Mouse (Mus musculus) C2C12 (cell line): ENCODE data around the gene Ogdhl. TPM values are rescaled to one million over a fixed set of nuclear protein-coding genes. Genes with fewer than 3 reads are reported as not detected.

Experiments used
- H3K27me3 ChIP-seq: one replicate; pipeline ENCODE4 v1.6.1; 2011; ENCODE audit not compliant: control insufficient read depth, insufficient read depth, insufficient read length
- H3K36me3 ChIP-seq: one replicate; pipeline ENCODE4 v1.6.1; 2011; ENCODE audit not compliant: control insufficient read depth, insufficient read depth
- H3K4me3 ChIP-seq: one replicate; pipeline ENCODE4 v1.5.1; 2011; ENCODE audit warnings: mild to moderate bottlenecking, control low read depth; ENCODE audit not compliant: poor library complexity, insufficient read depth, severe bottlenecking
- H3K79me2 ChIP-seq: one replicate; pipeline ENCODE4 v1.6.1; 2011; ENCODE audit not compliant: control insufficient read depth, insufficient read depth
- H3K79me3 ChIP-seq: one replicate; pipeline ENCODE4 v1.6.1; 2011; ENCODE audit warnings: low read depth, control low read depth
- H3ac ChIP-seq: one replicate; pipeline ENCODE3; 2011; ENCODE audit warnings: low read depth; ENCODE audit not compliant: control insufficient read depth, insufficient read length
- CEBPB ChIP-seq: IDR thresholded peaks from one replicate; pipeline ENCODE4 v1.6.1; 2011; ENCODE audit warnings: low read depth, mild to moderate bottlenecking, control low read depth, moderate library complexity
- CTCF ChIP-seq: IDR thresholded peaks from one replicate; pipeline ENCODE4 v1.5.1; 2011; ENCODE audit not compliant: control insufficient read depth, insufficient read depth, insufficient read length
- FOSL1 ChIP-seq: IDR thresholded peaks from one replicate; pipeline ENCODE4 v1.8.0; 2011; ENCODE audit warnings: mild to moderate bottlenecking, low read length; ENCODE audit not compliant: poor library complexity, insufficient read depth, severe bottlenecking
- MAX ChIP-seq: IDR thresholded peaks from one replicate; pipeline ENCODE4 v1.6.1; 2011; ENCODE audit warnings: mild to moderate bottlenecking, control low read depth
- MYOD1 ChIP-seq: IDR thresholded peaks from one replicate; pipeline ENCODE4 v1.6.1; 2011; ENCODE audit warnings: low read depth; ENCODE audit not compliant: control insufficient read depth, insufficient read length
- MYOG ChIP-seq: IDR thresholded peaks from one replicate; pipeline ENCODE4 v1.6.1; 2011; ENCODE audit not compliant: control insufficient read depth, insufficient read length; ENCODE audit errors: extremely low read depth
- USF1 ChIP-seq: IDR thresholded peaks from one replicate; pipeline ENCODE4 v1.6.1; 2011; ENCODE audit warnings: low read depth, mild to moderate bottlenecking, control low read depth, moderate library complexity
- polyA plus RNA-seq: library from polyadenylated mRNA; unstranded; fragments of >200 nt; fragmentation: generic; extraction: Trizol; gene quantifications from one replicate; pipeline ENCODE4 v1.2.1, GENCODE M21; 2012; ENCODE audit warnings: missing spikeins

Ogdhl gene
- polyA plus RNA-seq, 1 experiment = 5.7 TPM

DNA sequence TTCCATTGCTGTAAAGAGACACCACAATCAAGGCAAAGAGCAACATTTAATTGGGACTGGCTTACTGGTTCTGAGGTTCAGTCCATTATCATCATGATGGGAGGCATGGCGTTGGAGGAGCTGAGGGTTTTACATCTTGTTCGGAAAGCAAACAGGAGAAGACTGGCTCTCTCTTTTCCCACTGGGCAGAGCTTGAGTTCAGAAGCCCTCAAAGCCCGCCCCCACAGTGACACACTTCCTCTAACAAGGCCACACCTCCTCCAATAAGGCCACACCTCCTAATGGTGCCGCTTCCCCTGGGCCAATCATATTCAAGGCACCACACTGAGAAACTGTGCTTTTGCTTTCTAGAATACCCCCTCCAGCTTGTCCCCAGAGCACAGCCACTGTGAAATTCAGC, 4.0 kb upstream of the Ogdhl start:
- Histone ChIP-seq H3K36me3 (no peaks in the 10 kb centered on the region), H3K4me3 (no peak overlapping the region), H3K27me3 (peaks cover 4% of the 10 kb centered on the region), H3K79me3 (no peaks in the 10 kb centered on the region), H3K79me2 (no peaks in the 10 kb centered on the region), H3ac (no peak overlapping the region)
- no peak for TF ChIP-seq CTCF
- no peak for TF ChIP-seq MYOD1
- TF ChIP-seq USF1 = no peak
- TF ChIP-seq CEBPB = no peak
- TF ChIP-seq MYOG = no peak
- no peak for TF ChIP-seq FOSL1
- TF ChIP-seq MAX = no peak

DNA sequence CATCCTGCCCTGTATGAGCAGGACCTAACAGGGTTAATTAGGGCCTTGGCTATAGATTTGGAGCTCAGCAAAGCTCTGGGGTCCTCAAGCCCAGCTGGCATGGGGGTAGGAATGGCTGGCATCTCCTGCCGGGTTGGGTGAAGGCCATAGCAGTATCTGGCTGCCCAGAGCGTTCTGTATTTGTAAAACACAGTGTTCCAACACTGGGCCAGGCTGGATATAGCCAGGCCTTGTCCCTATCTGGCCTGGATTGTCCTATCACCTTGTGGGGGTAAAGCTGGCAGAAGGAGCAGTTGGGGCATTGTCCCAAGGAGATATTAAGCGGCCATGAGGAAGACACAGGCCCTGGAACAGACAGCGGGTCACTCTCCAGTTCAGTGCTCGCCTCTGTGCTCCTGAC, 1.4 kb downstream of the Ogdhl start:
- TF ChIP-seq USF1 (no peak), MYOG (no peak), FOSL1 (no peak), MAX (no peak), CEBPB (no peak), CTCF (no peak), MYOD1 (no peak)
- peaks cover 4% of the 10 kb centered on the region for H3K27me3 ChIP-seq
- no peaks in the 10 kb centered on the region for H3K79me2 ChIP-seq
- H3K36me3 ChIP-seq = no peaks in the 10 kb centered on the region
- H3K79me3 ChIP-seq = no peaks in the 10 kb centered on the region
- no peak overlapping the region for H3K4me3 ChIP-seq
- no peak overlapping the region for H3ac ChIP-seq

DNA sequence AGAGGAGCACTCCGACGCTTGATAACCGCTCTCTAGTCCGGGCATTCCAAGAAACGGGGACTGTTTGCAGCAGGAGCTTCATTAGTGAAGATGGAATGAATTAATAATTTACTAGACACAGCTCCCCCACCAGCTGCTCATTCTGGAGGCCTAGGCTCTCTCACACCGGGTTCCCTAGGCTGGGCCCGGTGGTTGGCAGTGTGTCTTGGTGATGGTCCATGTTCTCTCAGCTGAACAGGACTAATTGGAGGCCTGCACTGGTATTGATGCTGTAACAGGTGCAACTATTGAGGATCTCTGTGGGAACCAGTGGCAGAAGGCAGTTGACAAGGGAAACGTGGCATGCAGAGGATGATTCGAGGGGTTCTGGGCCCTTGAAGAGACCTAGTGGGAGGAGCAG, 5.5 kb downstream of the Ogdhl start:
- TF ChIP-seq MYOD1 = no peak
- Histone ChIP-seq H3K79me3 (no peaks in the 10 kb centered on the region), H3ac (no peak overlapping the region), H3K36me3 (no peaks in the 10 kb centered on the region), H3K4me3 (no peak overlapping the region), H3K79me2 (no peaks in the 10 kb centered on the region), H3K27me3 (peaks cover 5% of the 10 kb centered on the region)

DNA sequence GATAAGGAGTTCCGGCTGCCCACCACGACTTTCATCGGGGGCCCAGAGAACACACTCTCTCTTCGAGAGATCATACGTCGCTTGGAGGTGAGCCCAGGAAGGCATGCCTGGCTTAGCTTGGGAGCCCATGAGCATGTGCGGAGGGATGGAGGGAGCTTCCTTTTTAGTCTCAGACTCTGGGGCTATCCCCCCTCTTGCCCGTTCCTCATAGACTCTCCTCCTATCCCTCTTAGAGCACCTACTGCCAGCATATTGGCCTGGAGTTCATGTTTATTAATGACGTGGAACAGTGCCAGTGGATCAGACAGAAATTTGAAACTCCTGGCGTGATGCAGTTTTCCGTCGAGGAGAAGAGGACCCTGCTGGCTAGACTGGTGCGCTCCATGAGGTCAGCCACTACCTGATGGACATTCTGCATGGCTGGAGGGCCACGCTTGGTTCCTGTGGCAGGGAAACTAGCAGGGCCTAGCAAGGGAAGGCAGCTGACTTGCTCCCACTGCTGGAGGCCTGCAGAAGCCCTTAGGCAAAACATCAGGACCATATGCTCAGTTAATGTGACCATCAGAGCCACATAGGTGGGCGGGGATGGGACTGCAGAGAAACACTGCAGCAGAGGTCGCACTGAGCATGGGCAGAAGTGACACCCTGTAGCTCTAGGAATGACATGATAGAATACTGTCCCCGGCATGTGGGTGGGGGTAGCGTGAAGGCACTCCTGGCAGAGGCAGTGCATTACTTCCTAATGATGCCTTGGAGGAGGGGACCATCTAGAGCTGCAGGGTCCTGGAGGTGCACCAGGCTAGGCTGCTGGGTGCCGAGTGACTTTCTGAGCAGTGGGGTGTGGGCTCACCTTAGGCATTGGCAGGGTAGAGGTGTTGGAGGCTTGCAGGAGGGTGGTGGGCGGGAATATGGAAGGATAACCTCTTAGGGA, 11.0 kb downstream of the Ogdhl start:
- no peaks in the 10 kb centered on the region for H3K36me3 ChIP-seq
- TF ChIP-seq MAX = no peak

DNA sequence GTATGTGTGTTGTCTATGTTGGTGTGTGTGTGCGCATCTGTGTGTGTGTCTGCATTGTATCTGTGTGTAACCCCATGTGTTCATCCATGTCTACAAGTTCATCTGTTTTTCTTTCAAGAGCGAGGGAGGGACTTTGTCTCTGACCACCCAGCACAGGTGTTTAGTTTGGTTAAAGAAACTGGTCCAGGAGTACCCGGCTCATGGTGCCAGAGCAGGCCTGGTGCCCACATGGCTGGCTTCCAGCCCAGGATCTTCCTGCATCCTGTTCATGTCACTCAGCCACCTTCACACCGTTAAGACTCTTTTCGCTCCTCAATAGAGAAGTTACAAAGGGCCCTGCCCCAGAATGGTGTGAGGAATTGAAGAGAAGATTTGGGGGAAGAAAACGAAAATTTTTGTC, 14.2 kb downstream of the Ogdhl start:
- Histone ChIP-seq H3K79me2 (no peaks in the 10 kb centered on the region), H3K27me3 (no peaks in the 10 kb centered on the region), H3ac (no peak overlapping the region), H3K36me3 (no peaks in the 10 kb centered on the region), H3K79me3 (no peaks in the 10 kb centered on the region), H3K4me3 (no peak overlapping the region)
- TF ChIP-seq USF1 = no peak
- no peak for TF ChIP-seq CEBPB
- no peak for TF ChIP-seq FOSL1
- no peak for TF ChIP-seq MYOD1
- no peak for TF ChIP-seq CTCF
- TF ChIP-seq MYOG = no peak
- no peak for TF ChIP-seq MAX

More for the DNA sequence above, 11.0 kb downstream of the Ogdhl start:
- Histone ChIP-seq H3K79me2 (no peaks in the 10 kb centered on the region), H3K4me3 (no peak overlapping the region), H3ac (no peak overlapping the region), H3K79me3 (no peaks in the 10 kb centered on the region), H3K27me3 (peaks cover 5% of the 10 kb centered on the region)

DNA sequence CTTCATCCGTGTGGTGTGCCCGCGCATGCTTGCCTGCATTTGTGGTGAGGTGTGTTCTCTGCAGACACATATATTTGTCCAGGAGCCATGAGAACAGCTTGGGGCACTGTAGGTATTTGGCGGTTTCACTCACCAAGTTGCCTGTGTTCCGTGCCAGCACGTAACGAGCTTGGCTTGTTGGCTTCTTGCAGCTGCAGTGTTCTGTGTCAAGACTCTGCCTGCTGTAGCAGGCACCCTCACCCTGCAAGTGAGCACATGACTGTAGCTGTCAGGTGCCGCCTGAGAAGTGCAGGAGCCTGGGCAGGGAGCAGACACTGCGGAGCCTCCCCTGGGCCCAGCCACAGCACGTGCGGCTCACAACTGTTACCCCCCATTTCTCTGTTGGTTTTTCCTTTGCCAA, 14.7 kb downstream of the Ogdhl start:
- H3K79me3 ChIP-seq = no peaks in the 10 kb centered on the region
- H3K4me3 ChIP-seq = no peak overlapping the region
- no peak overlapping the region for H3ac ChIP-seq
- TF ChIP-seq USF1 = no peak
- H3K36me3 ChIP-seq = no peaks in the 10 kb centered on the region
- no peaks in the 10 kb centered on the region for H3K27me3 ChIP-seq
- H3K79me2 ChIP-seq = no peaks in the 10 kb centered on the region
